Comparison of ENCODE assay signal across 13 mouse cellular contexts in the genomic region with DNA sequence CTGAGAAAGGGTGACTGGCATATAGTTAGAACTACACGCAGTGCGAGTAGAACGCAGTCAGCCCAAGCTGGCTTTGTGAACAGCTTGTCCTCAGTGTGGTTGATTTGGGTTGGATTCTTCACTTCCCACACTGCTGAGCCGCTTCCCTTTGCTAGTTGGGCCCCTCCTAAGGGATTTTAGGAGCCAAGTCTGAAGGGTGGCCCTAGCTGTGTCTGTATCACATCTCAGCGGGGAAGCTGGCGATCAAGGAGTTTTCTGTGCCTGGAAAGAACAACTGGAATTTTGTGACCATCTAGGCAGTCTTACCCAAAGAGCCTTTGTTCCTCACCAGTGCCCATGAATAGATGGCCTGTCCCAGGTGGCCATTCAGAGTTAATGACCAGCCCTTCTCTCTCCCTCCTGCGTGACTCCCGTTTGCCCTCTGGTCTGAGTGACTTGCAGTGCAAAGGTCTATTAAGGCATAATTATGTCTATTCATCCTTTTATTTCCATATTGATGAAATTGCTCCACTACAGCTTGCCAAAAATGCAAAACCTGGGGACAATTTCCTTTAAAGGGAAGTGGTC. TPM values are rescaled to one million over a fixed set of nuclear protein-coding genes. Genes with fewer than 3 reads are reported as not detected.
DNase-seq lines count a peak whose midpoint lies in the region; ATAC-seq lines count a peak whose summit lies in the region.
"Had no signal": no experiment of that assay in that cellular context is flagged by ENCODE, and none has a peak within 500 bp of the region (broad histone marks: within the 10 kb centered on the region; RNA-seq: fewer than 3 reads in every experiment).

No protein-coding gene starts in this region.

- no peaks in the 10 kb centered on the region for H3K36me3 ChIP-seq in kidney, embryonic 16.5 days (ENCODE audit: insufficient read depth, low read length)
- H3K36me3 ChIP-seq: embryonic facial prominence, embryonic 12.5 days; neural tube, embryonic 12.5 days had no signal

- WGBS in kidney, embryonic 16.5 days = 61% methylated on average over 8 of the region's 8 CpGs

- no peaks in the 10 kb centered on the region for H3K27me3 ChIP-seq in kidney, embryonic 16.5 days (ENCODE audit: insufficient read depth, low read length)
- H3K27me3 ChIP-seq: embryonic facial prominence, embryonic 12.5 days; neural tube, embryonic 12.5 days had no signal

- intact Hi-C loops in heart, postnatal 14 days (cut with DNase I) = no loop called here

- H3K9me3 ChIP-seq in kidney, embryonic 16.5 days (ENCODE audit: low read length) = no peaks in the 10 kb centered on the region
- H3K9me3 ChIP-seq: embryonic facial prominence, embryonic 12.5 days; neural tube, embryonic 12.5 days had no signal

- H3K27ac ChIP-seq in kidney, embryonic 16.5 days (ENCODE audit: low read length) = no peak overlapping the region
- H3K27ac ChIP-seq: embryonic facial prominence, embryonic 12.5 days; layer of hippocampus, adult 2 months; neural tube, embryonic 12.5 days had no signal

- no peak overlapping the region for H3K4me2 ChIP-seq in kidney, embryonic 16.5 days (replicated peaks; ENCODE audit: low read depth, low read length)
- H3K4me2 ChIP-seq: embryonic facial prominence, embryonic 12.5 days; neural tube, embryonic 12.5 days had no signal

- no peak overlapping the region for H3K4me3 ChIP-seq in kidney, embryonic 16.5 days (ENCODE audit: low read length)
- H3K4me3 ChIP-seq: embryonic facial prominence, embryonic 12.5 days; layer of hippocampus, adult 2 months; neural tube, embryonic 12.5 days had no signal

- DNase-seq in heart, adult 11 months = peak; percentile 91
- DNase-seq in heart, postnatal 14 days = no peak
- DNase-seq in kidney, adult 8-10 months = peak; percentile 10 to 25
- DNase-seq in retina, embryonic 14.5 days (ENCODE audit: low spot score) = peak; percentile 15
- DNase-seq in retina, postnatal 1 day = no peak
- DNase-seq in yolk sac, embryonic 10.5 days (ENCODE audit: low spot score) = no peak
- DNase-seq: thymus, postnatal 14 days had no signal

- no peak overlapping the region for H3K9ac ChIP-seq in kidney, embryonic 16.5 days (replicated peaks; ENCODE audit: low read length)
- H3K9ac ChIP-seq: embryonic facial prominence, embryonic 12.5 days; neural tube, embryonic 12.5 days had no signal

- H3K4me1 ChIP-seq in kidney, embryonic 16.5 days (ENCODE audit: insufficient read depth, low read length) = no peaks in the 10 kb centered on the region
- H3K4me1 ChIP-seq: embryonic facial prominence, embryonic 12.5 days; neural tube, embryonic 12.5 days had no signal

- no peak for ATAC-seq in kidney, embryonic 16.5 days (ENCODE audit: low FRiP score, low TSS enrichment)
- ATAC-seq: midbrain, embryonic 16.5 days; Patski had no signal

RNA-seq across cellular contexts. Expression of gene Adamts12, which starts 50.1 kb away (rescaled TPM):
- total RNA-seq in heart, postnatal 14 days (2021) = 10 to 100 TPM; 17.4 to 17.9 TPM
- polyA plus RNA-seq in kidney, embryonic 16.5 days (2015; fragmentation: Nextera tagmentation; extraction: Ambion mirVana) = 3.6 and 3.8 TPM in 2 replicates

Comparison
In these comparisons a context has a peak if more than half of its experiments do, and no peak if none do; other contexts are left out.
1. DNase-seq: peak in heart, adult 11 months (single experiment), kidney, adult 8-10 months (2 of 2) and retina, embryonic 14.5 days (single experiment); none in heart, postnatal 14 days (0 of 2), retina, postnatal 1 day (single experiment) and yolk sac, embryonic 10.5 days (single experiment).